8 mouse cellular contexts compared by ENCODE assay signal in the genomic region with DNA sequence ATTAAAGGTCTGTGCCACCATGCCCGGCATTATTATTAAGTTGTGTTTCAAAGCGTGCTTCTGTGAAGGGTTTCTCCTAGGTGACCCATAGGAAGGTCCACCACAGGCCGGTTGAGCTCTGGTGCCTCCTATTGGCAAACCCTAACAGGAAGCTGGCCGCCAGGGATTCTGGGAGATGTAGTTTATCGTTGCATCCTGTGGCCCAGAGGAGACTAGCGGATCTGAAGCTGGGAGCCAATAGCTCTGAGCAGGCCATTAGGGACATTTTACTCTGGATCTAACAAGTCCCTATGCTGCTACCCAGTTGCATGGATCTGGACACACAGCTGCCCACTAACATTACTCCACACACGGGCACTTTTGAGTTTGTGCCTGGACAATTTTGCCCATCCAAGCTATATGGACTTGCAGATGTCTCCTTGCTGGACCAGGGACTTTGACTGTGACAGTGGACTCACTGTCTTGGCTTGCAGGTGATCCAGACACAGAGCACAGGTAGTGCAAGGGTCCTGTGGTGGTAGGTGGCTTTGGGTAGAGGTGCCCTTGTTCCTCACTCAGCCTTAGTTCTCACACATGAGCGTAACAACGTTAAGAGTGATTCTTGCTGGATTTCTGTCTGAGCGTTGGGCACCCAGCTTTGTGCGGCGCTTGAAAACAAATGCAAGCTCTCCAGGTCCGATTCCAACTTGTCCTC. TPM values are rescaled to one million over a fixed set of nuclear protein-coding genes. Genes with fewer than 3 reads are reported as not detected.
A peak's percentile ranks its signal among the peaks of the same experiment; 100 is the strongest.
DNase-seq lines count a peak whose midpoint lies in the region; ATAC-seq and TF ChIP-seq lines count a peak whose summit lies in the region.

No protein-coding gene starts in this region.

- peak overlapping the region; percentile 40; the same call in 1 of the 2 replicates for H3K9ac ChIP-seq in kidney, embryonic 14.5 days (ENCODE audit: low read depth, low read length)
- H3K9ac ChIP-seq in limb, embryonic 13.5 days = peak overlapping the region; percentile 57; the same call in 1 of the 2 replicates
- no peak overlapping the region for H3K9ac ChIP-seq in midbrain, embryonic 14.5 days (replicated peaks; ENCODE audit: low read length)

- H3K27ac ChIP-seq in embryonic fibroblast, embryonic 13.5 days (ENCODE audit: insufficient read depth, low read length) = no peak overlapping the region
- peak overlapping the region; percentile 85 for H3K27ac ChIP-seq in heart, embryonic 10.5 days
- no peak overlapping the region for H3K27ac ChIP-seq in kidney, embryonic 14.5 days (ENCODE audit: low read depth, low read length)
- H3K27ac ChIP-seq in limb, embryonic 13.5 days = no peak overlapping the region
- H3K27ac ChIP-seq in midbrain, embryonic 14.5 days (replicated peaks; ENCODE audit: low read depth, low read length) = peak overlapping the region; percentile 10; the same call in 1 of the 2 replicates

- peak overlapping the region; percentile 41 for H3K4me2 ChIP-seq in kidney, embryonic 14.5 days (replicated peaks; ENCODE audit: low read depth, low read length)
- peak overlapping the region; percentile 51 for H3K4me2 ChIP-seq in limb, embryonic 13.5 days (replicated peaks)
- H3K4me2 ChIP-seq in midbrain, embryonic 14.5 days (ENCODE audit: low read length) = peak overlapping the region; percentile 33; the same call in 1 of the 2 replicates

- peak; percentile 38; the same call in 1 of the 2 replicates for TF ChIP-seq POLR2A in embryonic fibroblast, embryonic 13.5 days (IDR thresholded peaks at IDR 0.05; ENCODE audit: low read depth, low read length)

- TF ChIP-seq CTCF in embryonic fibroblast, embryonic 13.5 days (IDR thresholded peaks at IDR 0.05; ENCODE audit: borderline replicate concordance, insufficient read depth, low read length) = no peak

- H3K9me3 ChIP-seq in heart, embryonic 10.5 days = no peaks in the 10 kb centered on the region
- no peaks in the 10 kb centered on the region for H3K9me3 ChIP-seq in kidney, embryonic 14.5 days (ENCODE audit: control insufficient read depth, low read length)
- 0 out of 2 replicates have a peak, but pooled peaks cover 4% of the 10 kb centered on the region for H3K9me3 ChIP-seq in limb, embryonic 13.5 days
- no peaks in the 10 kb centered on the region for H3K9me3 ChIP-seq in midbrain, embryonic 14.5 days (ENCODE audit: control insufficient read depth, low read length)

- no peaks in the 10 kb centered on the region for H3K27me3 ChIP-seq in heart, embryonic 10.5 days (ENCODE audit: insufficient read depth, poor library complexity, severe bottlenecking)
- no peaks in the 10 kb centered on the region for H3K27me3 ChIP-seq in kidney, embryonic 14.5 days (ENCODE audit: control insufficient read depth, insufficient read depth, low read length)
- no peaks in the 10 kb centered on the region for H3K27me3 ChIP-seq in limb, embryonic 13.5 days
- H3K27me3 ChIP-seq in midbrain, embryonic 14.5 days (ENCODE audit: control insufficient read depth, insufficient read depth, low read length) = no peaks in the 10 kb centered on the region

- ATAC-seq in kidney, embryonic 14.5 days (ENCODE audit: low FRiP score, low TSS enrichment) = peak; percentile 53; the same call in 1 of the 2 replicates
- peak; percentile 24; the same call in 1 of the 2 replicates for ATAC-seq in limb, embryonic 13.5 days (ENCODE audit: low FRiP score, low read depth)
- no peak for ATAC-seq in midbrain, embryonic 14.5 days (ENCODE audit: low FRiP score, low TSS enrichment)

- no peaks in the 10 kb centered on the region for H3K4me1 ChIP-seq in embryonic fibroblast, embryonic 13.5 days (ENCODE audit: control insufficient read depth, insufficient read depth, low read length)
- peaks cover 33% of the 10 kb centered on the region for H3K4me1 ChIP-seq in heart, embryonic 10.5 days
- no peaks in the 10 kb centered on the region; the same call in 1 of the 2 replicates for H3K4me1 ChIP-seq in kidney, embryonic 14.5 days (ENCODE audit: control insufficient read depth, insufficient read depth, low read length)
- peaks cover 19% of the 10 kb centered on the region for H3K4me1 ChIP-seq in limb, embryonic 13.5 days
- no peaks in the 10 kb centered on the region for H3K4me1 ChIP-seq in midbrain, embryonic 14.5 days (ENCODE audit: control insufficient read depth, insufficient read depth, low read length)

- peak; percentile 69 to 71 for DNase-seq in B cell, adult 2 months
- DNase-seq in brain, adult 2 months (ENCODE audit: low read depth, low spot score) = peak; percentile 94
- peak; percentile 95 for DNase-seq in heart, embryonic 10.5 days (ENCODE audit: low spot score)
- peak; percentile 82 for DNase-seq in midbrain, embryonic 14.5 days
- peak; percentile 61 to 75 for DNase-seq in spleen, postnatal 36 days (ENCODE audit: low spot score in 2 of 2)

- H3K4me3 ChIP-seq in embryonic fibroblast, embryonic 13.5 days (ENCODE audit: insufficient read depth, low read length) = no peak overlapping the region
- H3K4me3 ChIP-seq in heart, embryonic 10.5 days = peak overlapping the region; percentile 51
- H3K4me3 ChIP-seq in kidney, embryonic 14.5 days (ENCODE audit: low read length) = peak overlapping the region; percentile 23
- H3K4me3 ChIP-seq in limb, embryonic 13.5 days = peak overlapping the region; percentile 7
- H3K4me3 ChIP-seq in midbrain, embryonic 14.5 days (replicated peaks; ENCODE audit: low read depth, low read length) = no peak overlapping the region

- 18% methylated on average over 13 of the region's 13 CpGs for WGBS in heart, embryonic 10.5 days
- WGBS in kidney, embryonic 14.5 days = 19% methylated on average over 13 of the region's 13 CpGs
- 22% methylated on average over 13 of the region's 13 CpGs for WGBS in limb, embryonic 13.5 days
- 18% methylated on average over 13 of the region's 13 CpGs for WGBS in midbrain, embryonic 14.5 days

- no peaks in the 10 kb centered on the region for H3K36me3 ChIP-seq in heart, embryonic 10.5 days
- no peaks in the 10 kb centered on the region for H3K36me3 ChIP-seq in kidney, embryonic 14.5 days (ENCODE audit: control insufficient read depth, insufficient read depth, low read length)
- no peaks in the 10 kb centered on the region for H3K36me3 ChIP-seq in limb, embryonic 13.5 days
- no peaks in the 10 kb centered on the region for H3K36me3 ChIP-seq in midbrain, embryonic 14.5 days (ENCODE audit: control insufficient read depth, insufficient read depth, low read length)

RNA-seq across cellular contexts. Expression of a gene that starts 24.4 kb away (rescaled TPM):
- polyA plus RNA-seq in embryonic fibroblast, embryonic 13.5 days (2011; ENCODE audit: insufficient read length, low read depth, missing spikeins) = 323 and 406 TPM in 2 replicates
- polyA plus RNA-seq in heart, embryonic 10.5 days (2016; fragmentation: Nextera tagmentation; extraction: Ambion mirVana) = 254 and 329 TPM in 2 replicates
- polyA plus RNA-seq in kidney, embryonic 14.5 days (2014; fragmentation: Nextera tagmentation; extraction: Ambion mirVana) = 312 and 390 TPM in 2 replicates
- 421 and 428 TPM in 2 replicates for polyA plus RNA-seq in limb, embryonic 13.5 days (2015; fragmentation: Nextera tagmentation; extraction: Ambion mirVana)
- 521 and 580 TPM in 2 replicates for polyA plus RNA-seq in midbrain, embryonic 14.5 days (2014; fragmentation: Nextera tagmentation; extraction: Ambion mirVana)

RNA-seq across cellular contexts. Expression of a gene that starts 29.2 kb away (rescaled TPM):
- 7,994 and 9,776 TPM in 2 replicates for polyA plus RNA-seq in embryonic fibroblast, embryonic 13.5 days (2011; ENCODE audit: insufficient read length, low read depth, missing spikeins)
- 6,505 and 8,921 TPM in 2 replicates for polyA plus RNA-seq in heart, embryonic 10.5 days (2016; fragmentation: Nextera tagmentation; extraction: Ambion mirVana)
- polyA plus RNA-seq in kidney, embryonic 14.5 days (2014; fragmentation: Nextera tagmentation; extraction: Ambion mirVana) = 14,375 and 16,963 TPM in 2 replicates
- polyA plus RNA-seq in limb, embryonic 13.5 days (2015; fragmentation: Nextera tagmentation; extraction: Ambion mirVana) = 15,880 and 15,896 TPM in 2 replicates
- polyA plus RNA-seq in midbrain, embryonic 14.5 days (2014; fragmentation: Nextera tagmentation; extraction: Ambion mirVana) = 16,375 and 16,992 TPM in 2 replicates

RNA-seq across cellular contexts. Expression of a gene that starts 40.6 kb away (rescaled TPM):
- polyA plus RNA-seq in embryonic fibroblast, embryonic 13.5 days (2011; ENCODE audit: insufficient read length, low read depth, missing spikeins) = 8.7 and 8.8 TPM in 2 replicates
- 13.4 and 14.6 TPM in 2 replicates for polyA plus RNA-seq in heart, embryonic 10.5 days (2016; fragmentation: Nextera tagmentation; extraction: Ambion mirVana)
- polyA plus RNA-seq in kidney, embryonic 14.5 days (2014; fragmentation: Nextera tagmentation; extraction: Ambion mirVana) = 11.7 and 14.6 TPM in 2 replicates
- polyA plus RNA-seq in limb, embryonic 13.5 days (2015; fragmentation: Nextera tagmentation; extraction: Ambion mirVana) = 14.1 and 16.1 TPM in 2 replicates
- 28.6 and 28.8 TPM in 2 replicates for polyA plus RNA-seq in midbrain, embryonic 14.5 days (2014; fragmentation: Nextera tagmentation; extraction: Ambion mirVana)

Comparison
In these comparisons a context has a peak if more than half of its experiments do, and no peak if none do; other contexts are left out.
1. H3K27ac ChIP-seq: peak in heart, embryonic 10.5 days (single experiment) and midbrain, embryonic 14.5 days (single experiment); none in embryonic fibroblast, embryonic 13.5 days (single experiment), kidney, embryonic 14.5 days (single experiment) and limb, embryonic 13.5 days (single experiment).
2. H3K4me3 ChIP-seq: peak in heart, embryonic 10.5 days (single experiment), kidney, embryonic 14.5 days (single experiment) and limb, embryonic 13.5 days (single experiment); none in embryonic fibroblast, embryonic 13.5 days (single experiment) and midbrain, embryonic 14.5 days (single experiment).
3. Peak in every context shown above with its lines, with median percentiles within 50 percentile points of each other: DNase-seq and H3K4me2 ChIP-seq.